Mouse (Mus musculus) testis, adult 2 months (tissue): ENCODE data around the gene Lrp2bp.

Experiments used
- CTCF ChIP-seq: fragments of 200-500 bp; IDR thresholded peaks from 2 replicates; pipeline ENCODE4 v1.5.1; 2012; ENCODE audit warnings: low read depth, mild to moderate bottlenecking, inconsistent platforms, low read length, moderate library complexity; ENCODE audit not compliant: control insufficient read depth, insufficient read depth, insufficient replicate concordance
- POLR2A ChIP-seq: fragments of 200-500 bp; IDR thresholded peaks from 2 replicates; pipeline ENCODE4 v1.6.1; 2012; ENCODE audit warnings: low read depth, mild to moderate bottlenecking, inconsistent platforms, low read length, moderate library complexity; ENCODE audit not compliant: control insufficient read depth

GRCm38 (mm10) chr8:46010306-46010705 lies 11.2 kb downstream of the Lrp2bp start:
- TF ChIP-seq CTCF (no peak), POLR2A (no peak)
